Comparison of ENCODE assay signal across 8 mouse cellular contexts in genomic region chr16:50045552-50046547, GRCm38 (mm10).
DNase-seq lines count a peak whose midpoint lies in the region; ATAC-seq lines count a peak whose summit lies in the region.

No protein-coding gene starts in this region.

- peak overlapping the region; percentile 43 for H3K9ac ChIP-seq in forebrain, embryonic 11.5 days (ENCODE audit: low read length)
- peak overlapping the region; percentile 59 for H3K9ac ChIP-seq in heart, embryonic 16.5 days (ENCODE audit: low read length)
- H3K9ac ChIP-seq in liver, embryonic 12.5 days, result peak overlapping the region; percentile 42
- no peak overlapping the region for H3K9ac ChIP-seq in stomach, embryonic 14.5 days (replicated peaks; ENCODE audit: low read depth, low read length)

- H3K27ac ChIP-seq in forebrain, embryonic 11.5 days (ENCODE audit: low read depth, low read length), result no peak overlapping the region
- no peak overlapping the region for H3K27ac ChIP-seq in heart, embryonic 16.5 days (ENCODE audit: low read length)
- H3K27ac ChIP-seq in liver, embryonic 12.5 days, result no peak overlapping the region
- H3K27ac ChIP-seq in stomach, embryonic 14.5 days (ENCODE audit: low read length), result no peak overlapping the region

- H3K4me2 ChIP-seq in forebrain, embryonic 11.5 days (ENCODE audit: low read depth, low read length, severe bottlenecking), result peak overlapping the region; percentile 51
- H3K4me2 ChIP-seq in heart, embryonic 16.5 days (ENCODE audit: low read depth, low read length), result peak overlapping the region; percentile 63
- H3K4me2 ChIP-seq in liver, embryonic 12.5 days, result peak overlapping the region; percentile 73
- peak overlapping the region; percentile 47 for H3K4me2 ChIP-seq in stomach, embryonic 14.5 days (replicated peaks; ENCODE audit: low read depth, low read length)

- WGBS in forebrain, embryonic 11.5 days, result 8% methylated on average over 32 of the region's 32 CpGs
- 9% methylated on average over 32 of the region's 32 CpGs for WGBS in heart, embryonic 16.5 days
- WGBS in liver, embryonic 12.5 days (ENCODE audit: insufficient replicate concordance), result 6% methylated on average over 32 of the region's 32 CpGs
- 13% methylated on average over 32 of the region's 32 CpGs for WGBS in stomach, embryonic 14.5 days

- peak; percentile 31 to 56 for DNase-seq in CD8-positive naive resting alpha-beta T cell, adult 2 months (ENCODE audit: low read depth in 2 of 2, low spot score in 2 of 2)
- peak; percentile 53 for DNase-seq in c-Kit-positive CD71-positive TER-119-negative erythroid progenitor cells, embryonic 14.5 days (ENCODE audit: low read depth)
- peak; percentile 87 for DNase-seq in forebrain, embryonic 11.5 days (ENCODE audit: low spot score)
- DNase-seq in kidney, postnatal 25 days, result peak; percentile 72 to 79
- DNase-seq in natural killer cell, adult 2 months (ENCODE audit: low spot score in 2 of 2), result peak; percentile 66 to 74

- no peaks in the 10 kb centered on the region for H3K36me3 ChIP-seq in forebrain, embryonic 11.5 days (ENCODE audit: control insufficient read depth, insufficient read depth, low read length)
- no peaks in the 10 kb centered on the region for H3K36me3 ChIP-seq in heart, embryonic 16.5 days (ENCODE audit: control insufficient read depth, insufficient read depth)
- no peaks in the 10 kb centered on the region for H3K36me3 ChIP-seq in liver, embryonic 12.5 days
- no peaks in the 10 kb centered on the region for H3K36me3 ChIP-seq in stomach, embryonic 14.5 days (ENCODE audit: control insufficient read depth, insufficient read depth, low read length)

- H3K4me3 ChIP-seq in forebrain, embryonic 11.5 days (ENCODE audit: low read depth, low read length), result peak overlapping the region; percentile 29
- peak overlapping the region; percentile 47 for H3K4me3 ChIP-seq in heart, embryonic 16.5 days (ENCODE audit: low read length)
- H3K4me3 ChIP-seq in liver, embryonic 12.5 days, result peak overlapping the region; percentile 49
- H3K4me3 ChIP-seq in stomach, embryonic 14.5 days (ENCODE audit: low read depth, low read length), result peak overlapping the region; percentile 17

- peak; percentile 92 for ATAC-seq in forebrain, embryonic 11.5 days (replicated peaks; ENCODE audit: low FRiP score)
- peak; percentile 86 for ATAC-seq in heart, embryonic 16.5 days (replicated peaks; ENCODE audit: extremely low read depth, insufficient read depth, low FRiP score)
- ATAC-seq in liver, embryonic 12.5 days, result peak; percentile 76
- peak; percentile 78; the same call in 1 of the 2 replicates for ATAC-seq in stomach, embryonic 14.5 days (ENCODE audit: insufficient number of reproducible peaks, insufficient read depth, low FRiP score, low read depth)

- H3K9me3 ChIP-seq in forebrain, embryonic 11.5 days (ENCODE audit: control insufficient read depth, low read length), result no peaks in the 10 kb centered on the region
- no peaks in the 10 kb centered on the region for H3K9me3 ChIP-seq in heart, embryonic 16.5 days (replicated peaks; ENCODE audit: control insufficient read depth, low read length)
- no peaks in the 10 kb centered on the region for H3K9me3 ChIP-seq in liver, embryonic 12.5 days (replicated peaks)
- no peaks in the 10 kb centered on the region for H3K9me3 ChIP-seq in stomach, embryonic 14.5 days (ENCODE audit: control insufficient read depth, low read depth, low read length)

- H3K4me1 ChIP-seq in forebrain, embryonic 11.5 days (replicated peaks; ENCODE audit: control insufficient read depth, insufficient read depth, low read length), result no peaks in the 10 kb centered on the region; the same call in 1 of the 2 replicates
- 0 out of 2 replicates have a peak, but pooled peaks cover 3% of the 10 kb centered on the region for H3K4me1 ChIP-seq in heart, embryonic 16.5 days (ENCODE audit: control insufficient read depth, insufficient read depth, low read length)
- H3K4me1 ChIP-seq in liver, embryonic 12.5 days, result peaks cover 3% of the 10 kb centered on the region; the same call in 1 of the 2 replicates
- H3K4me1 ChIP-seq in stomach, embryonic 14.5 days (ENCODE audit: control insufficient read depth, insufficient read depth, low read length), result no peaks in the 10 kb centered on the region

- no peaks in the 10 kb centered on the region for H3K27me3 ChIP-seq in forebrain, embryonic 11.5 days (ENCODE audit: control insufficient read depth, insufficient read depth, low read length)
- no peaks in the 10 kb centered on the region; the same call in 1 of the 2 replicates for H3K27me3 ChIP-seq in heart, embryonic 16.5 days (ENCODE audit: control insufficient read depth, insufficient read depth, low read length)
- H3K27me3 ChIP-seq in liver, embryonic 12.5 days (replicated peaks), result no peaks in the 10 kb centered on the region
- H3K27me3 ChIP-seq in stomach, embryonic 14.5 days (ENCODE audit: control insufficient read depth, insufficient read depth, low read length), result no peaks in the 10 kb centered on the region
